Mouse (Mus musculus) heart, embryonic 11.5 days (tissue): Measurements from ENCODE around the gene Fam229a. TPM values are rescaled to one million over a fixed set of nuclear protein-coding genes. Genes with fewer than 3 reads are reported as not detected.
A peak's percentile ranks its signal among the peaks of the same experiment; 100 is the strongest.

Experiments
- ATAC-seq: fragments of 200-750 bp; cut with Nextera tagmentation; replicated peaks from 2 replicates; pipeline ENCODE4 v1.8.0; 2017; ENCODE audit warnings: moderate library complexity; ENCODE audit not compliant: insufficient number of reproducible peaks, low FRiP score, low TSS enrichment
- H3K27ac ChIP-seq: fragments of 300-500 bp; sonication (generic); 2 replicates; pipeline ENCODE4 v1.5.1; 2014; ENCODE audit warnings: mild to moderate bottlenecking, low read depth, low read length
- H3K27me3 ChIP-seq: fragments of 300-500 bp; sonication (generic); 2 replicates; pipeline ENCODE4 v1.6.1; 2014; ENCODE audit warnings: mild to moderate bottlenecking, low read length, mixed read lengths; ENCODE audit not compliant: control insufficient read depth, insufficient read depth
- H3K36me3 ChIP-seq: fragments of 300-500 bp; sonication (generic); 2 replicates; pipeline ENCODE4 v1.6.1; 2014; ENCODE audit warnings: mild to moderate bottlenecking, low read length, moderate library complexity, mixed read lengths; ENCODE audit not compliant: control insufficient read depth, insufficient read depth
- H3K4me1 ChIP-seq: fragments of 300-500 bp; sonication (generic); 2 replicates; pipeline ENCODE4 v1.6.1; 2014; ENCODE audit warnings: low read length; ENCODE audit not compliant: control insufficient read depth, insufficient read depth
- H3K4me2 ChIP-seq: fragments of 300-500 bp; sonication (generic); 2 replicates; pipeline ENCODE4 v1.6.1; 2014; ENCODE audit warnings: mild to moderate bottlenecking, moderate library complexity
- H3K4me3 ChIP-seq: fragments of 300-500 bp; sonication (generic); 2 replicates; pipeline ENCODE4 v1.5.1; 2014; ENCODE audit warnings: low read depth, low read length
- H3K9ac ChIP-seq: fragments of 300-500 bp; sonication (generic); 2 replicates; pipeline ENCODE4 v1.6.1; 2014; ENCODE audit warnings: mild to moderate bottlenecking, low read depth, low read length, moderate library complexity
- H3K9me3 ChIP-seq: fragments of 300-500 bp; sonication (generic); replicated peaks from 2 replicates; pipeline ENCODE4 v1.6.1; 2016; ENCODE audit warnings: low read length; ENCODE audit not compliant: control insufficient read depth
- WGBS: fragments of 180-500 bp; shearing (Covaris S2); extraction: QIAGEN DNeasy Blood & Tissue Kit; methylation state at CpG from one replicate; pipeline ENCODE4 v1.1.7; 2014; ENCODE audit not compliant: insufficient replicate concordance; 5-methylcytosine and 5-hydroxymethylcytosine counted together
- polyA plus RNA-seq: library from polyadenylated mRNA; unstranded; fragments of >200 nt; fragmentation: Nextera tagmentation; extraction: Ambion mirVana; gene quantifications from 2 replicates; pipeline ENCODE4 v1.2.1, GENCODE M21; 2014

The Fam229a gene
- polyA plus RNA-seq, 1 experiment from 2014 or later, result not detected

- H3K27ac ChIP-seq, result peak overlapping the region; percentile 10; the same call in 1 of the 2 replicates
- H3K36me3 ChIP-seq, result no peaks in the 10 kb centered on the region
- H3K4me1 ChIP-seq, result peaks cover 32% of the 10 kb centered on the region
- no peak for ATAC-seq
- H3K4me2 ChIP-seq, result no peak overlapping the region
- 54% methylated on average over 9 of the region's 9 CpGs for WGBS
- no peak overlapping the region for H3K4me3 ChIP-seq
- no peaks in the 10 kb centered on the region for H3K27me3 ChIP-seq
- no peak overlapping the region for H3K9ac ChIP-seq
- H3K9me3 ChIP-seq, result no peaks in the 10 kb centered on the region
Observed at GRCm38 (mm10) chr4:129502327-129502888, 11.4 kb downstream of the Fam229a start.

DNA sequence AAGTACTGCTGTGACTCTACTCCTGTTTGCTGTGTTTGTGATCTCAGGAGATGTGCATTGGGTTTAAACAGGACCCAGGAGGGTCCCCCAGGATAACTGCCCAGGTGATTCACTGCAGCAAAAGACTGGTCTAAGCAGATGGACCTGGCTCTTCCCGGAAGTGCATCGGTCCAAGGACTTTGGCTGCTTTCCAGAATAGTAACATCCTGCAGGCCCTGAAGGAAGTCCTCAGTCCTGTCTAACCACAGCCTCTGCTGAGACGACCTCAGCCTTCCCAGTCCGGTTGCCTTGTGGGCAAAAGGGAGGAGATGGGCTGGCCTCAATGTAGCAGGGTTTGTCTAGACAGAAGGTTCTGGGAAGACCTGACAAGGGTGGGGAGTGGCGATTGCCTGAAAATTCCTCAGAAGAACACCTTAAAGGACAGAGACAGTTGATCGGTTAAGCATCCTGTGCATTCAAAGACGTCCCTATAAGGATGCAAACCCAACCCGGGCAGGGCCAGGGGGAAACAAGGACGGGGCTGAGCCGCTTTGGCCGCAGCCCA lies 12.0 kb downstream of the Fam229a start:
- H3K9me3 ChIP-seq, result no peaks in the 10 kb centered on the region
- H3K27ac ChIP-seq, result peak overlapping the region; percentile 10; the same call in 1 of the 2 replicates
- H3K36me3 ChIP-seq, result no peaks in the 10 kb centered on the region
- H3K27me3 ChIP-seq, result no peaks in the 10 kb centered on the region
- no peak overlapping the region for H3K4me2 ChIP-seq
- 0 out of 2 replicates have a peak overlapping the region, but pooled peaks have one; percentile 22 for H3K9ac ChIP-seq
- no peak overlapping the region for H3K4me3 ChIP-seq
- H3K4me1 ChIP-seq, result peaks cover 36% of the 10 kb centered on the region
- WGBS, result 66% methylated on average over 11 of the region's 11 CpGs
- no peak for ATAC-seq

DNA sequence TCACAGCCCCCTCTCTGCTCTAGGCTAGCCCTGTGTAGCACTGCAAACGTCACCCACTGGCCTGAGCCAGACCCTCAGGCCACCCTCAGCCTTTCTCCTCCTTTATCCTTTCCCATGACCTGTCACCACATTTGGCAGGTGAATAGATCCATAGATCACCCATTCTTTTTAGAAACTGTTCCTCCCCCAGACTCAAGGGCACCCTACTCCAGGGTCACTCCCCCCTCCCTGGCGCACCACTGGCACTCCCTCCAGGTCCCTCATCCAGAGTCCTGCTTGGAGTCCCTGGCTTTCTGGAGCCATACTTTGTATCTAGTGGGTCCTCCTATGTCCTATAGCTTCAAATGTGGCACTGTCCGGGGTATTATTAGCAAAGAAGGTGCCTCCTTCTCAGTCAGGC lies 14.5 kb downstream of the Fam229a start:
- Histone ChIP-seq H3K27me3 (no peaks in the 10 kb centered on the region), H3K4me3 (no peak overlapping the region), H3K4me1 (peaks cover 30% of the 10 kb centered on the region), H3K27ac (no peak overlapping the region), H3K9ac (no peak overlapping the region), H3K9me3 (no peaks in the 10 kb centered on the region), H3K36me3 (no peaks in the 10 kb centered on the region), H3K4me2 (no peak overlapping the region)
- WGBS, result 76% methylated on average over 3 of the region's 3 CpGs
- ATAC-seq, result no peak

DNA sequence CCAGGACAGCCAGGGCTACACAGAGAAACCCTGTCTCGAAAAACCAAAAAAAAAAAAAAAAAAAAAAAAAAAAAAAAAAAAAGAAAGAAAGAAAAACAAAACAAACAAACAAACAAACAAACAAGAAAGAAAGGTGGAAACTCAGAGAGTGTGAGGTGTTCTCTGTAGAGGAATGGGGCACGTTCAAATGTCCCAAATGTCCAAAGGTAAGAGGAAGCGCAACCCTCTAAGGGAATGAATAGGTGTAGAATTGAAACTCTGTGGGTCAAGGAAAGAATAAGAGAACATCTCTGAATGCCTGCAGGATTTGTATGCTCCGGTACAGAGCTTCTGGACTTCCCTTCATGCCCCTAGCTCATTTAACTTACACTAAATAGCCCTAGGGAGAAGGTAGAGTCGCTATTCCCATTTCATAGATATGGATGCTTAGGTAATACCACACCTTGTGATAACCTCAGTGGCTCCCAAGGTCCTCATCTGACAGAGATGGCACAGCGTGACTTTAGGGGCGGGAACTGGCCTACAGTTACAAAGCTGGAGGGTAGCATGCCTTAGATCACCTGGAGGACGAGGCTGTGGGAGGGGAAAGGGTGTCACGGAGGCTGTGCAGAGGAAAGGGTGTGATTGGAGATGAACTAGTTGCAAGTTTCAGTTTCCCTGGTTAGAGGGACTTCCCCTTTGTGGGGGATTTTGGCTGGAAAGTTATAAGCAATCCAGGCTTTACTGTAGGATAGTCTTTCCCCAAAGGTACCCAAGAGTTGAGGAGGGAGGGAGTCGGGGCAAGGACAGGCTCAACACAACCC lies 16.6 kb downstream of the Fam229a start:
- Histone ChIP-seq H3K4me3 (no peak overlapping the region), H3K9ac (no peak overlapping the region), H3K4me1 (peaks cover 24% of the 10 kb centered on the region), H3K27ac (no peak overlapping the region), H3K27me3 (no peaks in the 10 kb centered on the region), H3K4me2 (no peak overlapping the region), H3K36me3 (no peaks in the 10 kb centered on the region), H3K9me3 (no peaks in the 10 kb centered on the region)
- no peak for ATAC-seq
- 57% methylated on average over 9 of the region's 10 CpGs for WGBS

DNA sequence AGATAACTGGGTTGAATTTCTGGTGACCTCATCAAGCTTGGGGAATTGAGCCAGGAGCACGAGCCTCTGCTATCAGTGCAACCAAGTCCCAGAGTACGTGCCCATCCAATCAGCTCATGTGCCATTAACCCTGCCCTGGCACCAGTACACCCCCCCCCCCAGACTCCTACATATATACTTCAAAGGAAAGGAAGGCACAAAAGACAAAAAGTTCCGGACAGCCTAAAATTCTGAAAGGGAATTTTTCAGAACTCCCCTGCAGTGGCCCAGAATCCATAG lies 17.2 kb downstream of the Fam229a start:
- H3K4me1 ChIP-seq, result peaks cover 18% of the 10 kb centered on the region
- no peak overlapping the region for H3K4me2 ChIP-seq
- 39% methylated on average over 3 of the region's 3 CpGs for WGBS
- no peak for ATAC-seq
- H3K36me3 ChIP-seq, result no peaks in the 10 kb centered on the region
- H3K27me3 ChIP-seq, result no peaks in the 10 kb centered on the region
- H3K9me3 ChIP-seq, result no peaks in the 10 kb centered on the region
- no peak overlapping the region for H3K9ac ChIP-seq
- H3K27ac ChIP-seq, result no peak overlapping the region
- H3K4me3 ChIP-seq, result no peak overlapping the region

DNA sequence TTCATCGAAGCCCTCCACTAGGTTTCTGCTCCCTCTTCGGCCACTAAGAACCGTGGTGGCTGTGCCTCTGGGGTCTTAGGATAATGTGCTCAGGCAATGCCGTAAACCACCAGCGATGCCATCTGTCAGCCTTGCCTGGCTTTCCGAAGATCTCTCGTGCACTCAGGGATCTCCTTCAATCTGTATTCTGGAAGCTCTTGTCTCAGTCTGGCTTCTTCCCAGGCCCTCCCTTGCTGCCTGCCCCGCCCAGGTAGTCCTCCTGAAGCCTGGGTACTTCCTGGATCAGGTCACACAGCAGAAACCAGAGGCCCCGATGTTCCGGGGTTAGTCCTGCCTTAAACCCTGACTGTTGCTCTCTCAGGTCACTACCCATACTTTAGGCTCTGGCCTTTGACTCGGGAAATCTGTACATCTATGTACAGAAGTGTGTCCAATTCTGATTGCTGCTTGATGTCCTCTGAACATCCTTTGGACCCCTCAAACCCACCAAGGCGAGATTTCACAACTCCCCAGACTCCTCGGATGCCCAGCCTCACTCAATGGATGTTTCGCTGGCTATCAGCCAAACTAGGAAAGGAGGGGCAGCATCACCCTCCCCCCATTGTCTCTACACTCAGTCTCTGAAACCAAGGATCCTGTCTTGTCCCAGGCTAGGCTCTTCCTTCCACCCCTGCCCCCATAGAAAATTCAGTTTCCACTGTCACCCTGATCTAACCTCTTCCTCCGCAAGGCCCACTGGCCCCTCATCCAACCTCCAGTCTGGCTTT lies 18.0 kb downstream of the Fam229a start:
- no peak overlapping the region for H3K27ac ChIP-seq
- 61% methylated on average over 15 of the region's 15 CpGs for WGBS

GRCm38 (mm10) chr4:129509650-129510049 lies 18.7 kb downstream of the Fam229a start:
- 51% methylated on average over 3 of the region's 3 CpGs for WGBS
- no peaks in the 10 kb centered on the region for H3K27me3 ChIP-seq
- peaks cover 13% of the 10 kb centered on the region for H3K4me1 ChIP-seq
- H3K4me2 ChIP-seq, result no peak overlapping the region
- no peak overlapping the region for H3K9ac ChIP-seq
- no peak overlapping the region for H3K27ac ChIP-seq
- H3K9me3 ChIP-seq, result no peaks in the 10 kb centered on the region
- H3K36me3 ChIP-seq, result no peaks in the 10 kb centered on the region
- ATAC-seq, result no peak
- no peak overlapping the region for H3K4me3 ChIP-seq

More for the DNA sequence above, 18.0 kb downstream of the Fam229a start:
- Histone ChIP-seq H3K9ac (no peak overlapping the region), H3K4me1 (peaks cover 13% of the 10 kb centered on the region), H3K4me2 (no peak overlapping the region), H3K9me3 (no peaks in the 10 kb centered on the region), H3K36me3 (no peaks in the 10 kb centered on the region), H3K4me3 (no peak overlapping the region), H3K27me3 (no peaks in the 10 kb centered on the region)
- ATAC-seq, result no peak

DNA sequence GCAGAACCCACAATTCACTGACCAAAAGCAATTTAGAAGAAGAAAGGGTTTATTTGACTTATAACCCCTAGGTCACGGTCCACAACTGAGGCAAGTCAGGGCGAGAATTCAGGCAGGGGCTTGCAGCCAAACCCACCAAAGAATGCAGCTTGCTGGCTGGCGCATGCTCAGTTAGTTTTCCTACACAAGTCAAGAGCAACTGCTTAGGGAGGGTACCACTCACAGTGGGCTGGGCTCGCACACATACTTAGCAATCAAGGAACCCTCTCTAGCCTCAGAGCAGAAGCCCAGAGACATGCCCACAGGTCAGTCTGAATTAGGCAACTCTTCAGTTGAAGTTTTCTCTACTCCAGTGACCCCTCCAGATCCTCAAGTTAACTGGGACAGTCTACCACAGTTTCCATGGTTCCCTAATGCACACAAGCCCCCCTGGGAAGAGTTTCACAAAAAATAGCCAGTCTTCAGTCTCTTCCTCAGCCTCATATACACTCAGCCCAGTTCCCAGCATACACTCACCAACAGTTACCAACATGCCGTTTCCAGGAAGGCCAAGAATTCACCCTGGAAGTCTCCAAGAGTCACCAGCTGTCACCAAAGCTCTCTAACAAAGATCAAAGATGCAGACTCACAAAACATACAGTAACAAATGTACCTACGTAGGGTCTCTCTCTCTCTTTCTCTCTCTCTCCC lies 19.9 kb downstream of the Fam229a start:
- no peaks in the 10 kb centered on the region for H3K36me3 ChIP-seq
- H3K27me3 ChIP-seq, result no peaks in the 10 kb centered on the region
- H3K9me3 ChIP-seq, result no peaks in the 10 kb centered on the region
- no peak overlapping the region for H3K4me3 ChIP-seq
- H3K9ac ChIP-seq, result no peak overlapping the region
- H3K27ac ChIP-seq, result no peak overlapping the region
- no peak overlapping the region for H3K4me2 ChIP-seq
- peaks cover 13% of the 10 kb centered on the region for H3K4me1 ChIP-seq
- 67% methylated on average over 6 of the region's 6 CpGs for WGBS
- no peak for ATAC-seq
